Mouse (Mus musculus): ENCODE measurements at regions not wholly inside any gene's neighbourhood (a gene's known extent, or its start where the extent isn't known, plus 50 kb on each side); places are given as distances from the start of the nearest gene placed in this dataset.

DNA sequence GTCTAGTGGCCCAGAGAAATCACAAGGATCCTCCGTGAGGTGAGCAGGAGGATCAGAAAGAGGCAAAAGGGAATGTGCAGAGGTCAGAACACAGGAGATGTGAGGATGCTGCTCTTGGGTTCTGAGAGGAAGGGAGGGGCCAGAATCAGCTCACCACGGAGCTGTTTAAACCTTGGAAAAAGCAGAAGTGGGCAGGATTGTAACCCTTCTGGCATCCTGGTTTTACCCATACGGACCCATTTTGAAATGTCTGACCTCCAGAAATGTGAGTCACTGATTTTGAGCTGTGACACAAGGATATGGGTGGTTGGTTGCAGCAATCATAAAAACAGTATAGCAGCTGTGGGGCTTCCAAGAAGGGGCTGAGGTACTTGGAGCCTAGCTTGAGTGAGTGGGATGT, 56.6 kb upstream of the Laptm4a start:
- Histone ChIP-seq H3K9me3 (no peaks in the 10 kb centered on the region), H3K27me3 (no peaks in the 10 kb centered on the region), H3K4me2 (replicated peaks) (no peak overlapping the region), H3K4me1 (peaks cover 3% of the 10 kb centered on the region; the same call in 1 of the 2 replicates), H3K4me3 (no peak overlapping the region), H3K27ac (no peak overlapping the region), H3K9ac (no peak overlapping the region), H3K36me3 (no peaks in the 10 kb centered on the region)
- ATAC-seq (ENCODE audit: insufficient number of reproducible peaks, insufficient read depth, low FRiP score, low TSS enrichment): no peak
- 59% methylated on average over 3 of the region's 3 CpGs for WGBS

DNA sequence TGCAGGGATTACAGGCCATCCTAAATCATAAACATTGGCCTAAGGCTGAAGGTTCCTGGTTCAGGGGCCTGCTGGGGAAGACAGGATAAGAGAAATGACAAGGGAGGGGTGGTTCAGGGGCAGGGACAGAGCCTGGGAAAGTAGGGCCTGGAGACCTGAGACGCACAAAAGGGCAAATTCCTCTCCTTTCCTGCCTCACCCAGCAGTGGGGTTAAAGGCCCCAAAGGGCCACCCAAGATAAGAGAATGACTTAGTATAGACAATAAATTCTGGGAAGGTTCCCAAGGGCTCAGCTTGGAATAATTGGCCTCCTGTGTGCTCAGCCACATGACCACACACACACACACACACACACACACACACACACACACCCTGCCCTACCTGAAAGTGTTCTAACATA, 56.2 kb upstream of the Laptm4a start:
- Histone ChIP-seq H3K27ac (no peak overlapping the region), H3K9me3 (no peaks in the 10 kb centered on the region), H3K9ac (no peak overlapping the region), H3K36me3 (no peaks in the 10 kb centered on the region), H3K4me2 (replicated peaks) (no peak overlapping the region), H3K4me3 (no peak overlapping the region), H3K27me3 (no peaks in the 10 kb centered on the region), H3K4me1 (no peaks in the 10 kb centered on the region)
- ATAC-seq (ENCODE audit: insufficient number of reproducible peaks, insufficient read depth, low FRiP score, low TSS enrichment): no peak
- 38% methylated on average over 1 of the region's 1 CpGs for WGBS

DNA sequence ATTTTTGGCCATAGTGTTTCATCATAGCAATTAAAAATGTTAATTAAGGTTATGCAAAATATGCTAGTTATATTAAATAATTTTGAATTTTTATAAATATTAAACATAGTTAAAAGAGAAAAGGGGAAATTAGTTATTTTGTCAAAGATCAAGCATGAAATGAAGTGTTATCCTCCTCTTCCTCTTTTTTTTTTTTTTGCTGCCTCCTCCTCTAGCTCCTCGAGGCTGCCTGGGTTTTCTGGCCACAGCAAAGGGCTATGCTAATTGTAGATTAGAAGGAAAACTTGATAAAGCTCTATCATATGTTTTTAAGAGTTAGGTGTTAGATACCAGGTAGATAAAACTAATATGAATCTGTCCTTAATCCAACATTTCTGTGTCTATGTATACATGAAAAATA, 54.4 kb upstream of the Laptm4a start:
- ATAC-seq (ENCODE audit: insufficient number of reproducible peaks, insufficient read depth, low FRiP score, low TSS enrichment): no peak
- H3K9ac ChIP-seq: no peak overlapping the region
- WGBS: 50% methylated on average over 1 of the region's 1 CpGs
- H3K9me3 ChIP-seq: no peaks in the 10 kb centered on the region
- H3K27ac ChIP-seq: no peak overlapping the region
- no peak overlapping the region for H3K4me2 ChIP-seq (replicated peaks)
- H3K36me3 ChIP-seq: no peaks in the 10 kb centered on the region
- no peaks in the 10 kb centered on the region for H3K27me3 ChIP-seq
- H3K4me1 ChIP-seq: no peaks in the 10 kb centered on the region
- no peak overlapping the region for H3K4me3 ChIP-seq

DNA sequence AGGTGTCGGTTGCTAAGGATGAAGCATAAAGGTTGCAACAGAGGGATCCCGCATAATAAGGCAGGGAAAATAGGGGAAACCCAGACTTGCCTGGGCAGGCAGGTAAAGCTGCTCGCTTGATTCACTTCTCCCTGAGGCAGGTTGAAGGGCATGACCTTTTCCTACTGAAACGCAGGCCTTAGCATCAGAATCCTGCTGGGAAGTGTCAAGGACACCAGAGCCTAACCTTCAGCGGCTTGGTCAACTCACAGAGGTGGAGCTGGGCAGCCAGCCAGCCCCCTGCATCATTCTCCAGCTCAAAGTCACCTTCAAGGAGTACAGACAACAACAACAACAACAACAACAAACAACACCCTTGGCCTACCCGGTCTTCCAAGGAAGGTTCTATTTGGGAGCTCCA, 52.8 kb upstream of the Laptm4a start:
- Histone ChIP-seq H3K9ac (no peak overlapping the region), H3K36me3 (no peaks in the 10 kb centered on the region), H3K4me1 (no peaks in the 10 kb centered on the region), H3K4me2 (replicated peaks) (no peak overlapping the region), H3K4me3 (no peak overlapping the region), H3K9me3 (no peaks in the 10 kb centered on the region), H3K27ac (no peak overlapping the region), H3K27me3 (no peaks in the 10 kb centered on the region)
- WGBS: 60% methylated on average over 6 of the region's 6 CpGs
- ATAC-seq (ENCODE audit: insufficient number of reproducible peaks, insufficient read depth, low FRiP score, low TSS enrichment): no peak

DNA sequence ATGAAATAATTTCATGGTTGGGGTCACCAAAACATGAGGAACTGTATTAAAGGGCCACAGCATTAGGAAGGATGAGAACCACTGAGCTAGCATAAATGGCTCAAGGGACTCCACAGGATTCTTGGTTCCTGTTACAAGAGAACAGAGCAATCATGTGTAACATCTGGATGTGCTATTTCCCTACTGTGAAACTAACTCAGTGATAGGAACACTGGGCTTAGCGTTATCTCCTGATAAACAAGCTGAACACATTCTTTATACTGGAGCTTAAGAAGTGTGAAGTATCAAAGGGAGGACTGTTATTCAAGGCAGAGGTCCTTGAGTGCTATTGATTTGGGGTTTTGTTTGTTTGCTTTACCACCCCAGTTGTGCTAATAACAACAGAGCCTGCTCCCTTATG, 52.3 kb upstream of the Laptm4a start:
- Histone ChIP-seq H3K9me3 (no peaks in the 10 kb centered on the region), H3K9ac (no peak overlapping the region), H3K36me3 (no peaks in the 10 kb centered on the region), H3K4me2 (replicated peaks) (no peak overlapping the region), H3K4me3 (no peak overlapping the region), H3K4me1 (no peaks in the 10 kb centered on the region), H3K27ac (no peak overlapping the region), H3K27me3 (no peaks in the 10 kb centered on the region)
- no peak for ATAC-seq (ENCODE audit: insufficient number of reproducible peaks, insufficient read depth, low FRiP score, low TSS enrichment)
- WGBS: 59% methylated on average over 1 of the region's 1 CpGs
